Mouse (Mus musculus): ENCODE data around the gene Cysrt1. TPM values are rescaled to one million over a fixed set of nuclear protein-coding genes. Genes with fewer than 3 reads are reported as not detected.

The Cysrt1 gene
- polyA plus RNA-seq, 1 experiment from 2014 or later, result 0.30 TPM

DNA sequence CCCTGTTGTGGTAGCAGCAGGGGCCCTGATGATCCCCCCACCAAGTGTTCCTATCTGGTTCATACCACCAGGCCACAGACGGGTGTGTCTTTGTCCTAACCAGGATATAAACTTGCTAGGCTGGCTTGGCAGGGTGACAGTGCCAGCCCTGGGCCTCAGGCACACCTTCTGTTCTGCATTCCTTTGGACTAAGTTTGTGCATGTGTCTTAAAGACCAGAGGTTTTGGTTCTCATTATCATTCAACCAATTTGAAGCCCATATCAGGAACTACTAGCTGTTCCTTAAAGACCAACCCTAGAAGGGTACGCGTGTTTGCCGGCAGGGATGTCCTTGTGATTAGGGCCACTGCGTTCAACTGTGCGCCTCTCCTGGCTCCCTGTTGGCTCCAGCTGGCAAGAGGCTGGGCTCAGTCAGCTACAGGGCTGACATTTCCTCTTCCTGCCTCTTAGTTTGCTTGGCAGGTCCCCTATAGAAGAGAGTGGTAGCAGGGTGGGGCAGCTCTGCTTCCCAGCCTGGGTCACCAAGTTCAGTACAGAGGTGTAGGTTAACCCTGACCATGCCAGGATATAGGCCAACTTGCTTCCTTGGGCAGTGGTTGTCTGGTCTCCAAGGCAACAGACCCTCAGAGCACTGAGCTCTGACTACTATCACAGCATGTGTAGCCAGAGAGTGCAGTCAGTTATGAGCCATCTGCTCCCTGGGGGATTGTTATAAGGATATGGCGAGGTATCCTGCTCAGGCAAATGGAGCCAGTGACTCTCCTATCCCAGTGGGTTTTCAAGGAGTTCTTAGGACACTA, 44.8 kb upstream of the Cysrt1 start:
- Histone ChIP-seq H3K9ac (ENCODE audit: low read length) (no peak overlapping the region), H3K4me3 (ENCODE audit: low read depth, low read length) (no peak overlapping the region), H3K27ac (ENCODE audit: low read depth) (peak overlapping the region; percentile 2; the same call in 1 of the 2 replicates), H3K4me1 (replicated peaks; ENCODE audit: control insufficient read depth, insufficient read depth, low read length) (peaks cover 2% of the 10 kb centered on the region; the same call in 1 of the 2 replicates), H3K27me3 (replicated peaks; ENCODE audit: control insufficient read depth, insufficient read depth, low read length) (peaks cover 43% of the 10 kb centered on the region), H3K36me3 (ENCODE audit: control insufficient read depth, insufficient read depth, low read length) (peaks cover 41% of the 10 kb centered on the region), H3K4me2 (ENCODE audit: low read length) (no peak overlapping the region), H3K9me3 (ENCODE audit: control insufficient read depth, low read length) (no peaks in the 10 kb centered on the region)
- ATAC-seq (replicated peaks; ENCODE audit: low FRiP score, low TSS enrichment, low read depth), result 0 out of 2 replicates have a peak, but pooled peaks have one; percentile 37
- 54% methylated on average over 7 of the region's 7 CpGs for WGBS
- no peak for DNase-seq (ENCODE audit: low spot score)

DNA sequence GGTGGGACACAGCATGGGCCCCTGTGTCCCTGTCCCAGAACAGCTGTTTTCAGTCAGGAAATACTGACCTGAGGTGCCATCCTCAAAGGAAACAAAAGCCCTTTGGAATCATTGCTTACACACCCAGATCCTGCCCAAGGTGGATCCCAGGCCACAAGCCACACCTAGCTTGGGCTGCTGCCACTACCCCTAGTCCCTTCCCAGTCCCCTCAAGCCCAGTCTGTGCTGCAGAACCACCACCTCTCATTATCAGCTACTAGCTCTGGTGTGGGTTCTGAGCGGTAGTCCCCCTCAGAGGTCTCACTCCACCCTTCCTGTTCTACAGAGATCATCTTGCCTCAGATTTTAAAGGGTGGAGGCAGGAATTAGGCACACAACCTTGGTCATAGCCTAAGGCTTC, 44.1 kb upstream of the Cysrt1 start:
- peaks cover 45% of the 10 kb centered on the region for H3K36me3 ChIP-seq (ENCODE audit: control insufficient read depth, insufficient read depth, low read length)
- H3K27ac ChIP-seq (ENCODE audit: low read depth), result peak overlapping the region; percentile 2; the same call in 1 of the 2 replicates
- H3K9me3 ChIP-seq (ENCODE audit: control insufficient read depth, low read length), result no peaks in the 10 kb centered on the region
- ATAC-seq (replicated peaks; ENCODE audit: low FRiP score, low TSS enrichment, low read depth), result no peak
- no peak for DNase-seq (ENCODE audit: low spot score)
- H3K27me3 ChIP-seq (replicated peaks; ENCODE audit: control insufficient read depth, insufficient read depth, low read length), result peaks cover 36% of the 10 kb centered on the region
- no peak overlapping the region for H3K4me2 ChIP-seq (ENCODE audit: low read length)
- H3K4me3 ChIP-seq (ENCODE audit: low read depth, low read length), result no peak overlapping the region
- 79% methylated on average over 1 of the region's 1 CpGs for WGBS
- no peak overlapping the region for H3K9ac ChIP-seq (ENCODE audit: low read length)
- H3K4me1 ChIP-seq (replicated peaks; ENCODE audit: control insufficient read depth, insufficient read depth, low read length), result no peaks in the 10 kb centered on the region

GRCm38 (mm10) chr2:25285551-25285950, 43.3 kb upstream of the Cysrt1 start:
- DNase-seq (ENCODE audit: low spot score), result no peak
- Histone ChIP-seq H3K36me3 (ENCODE audit: control insufficient read depth, insufficient read depth, low read length) (peaks cover 52% of the 10 kb centered on the region), H3K9me3 (ENCODE audit: control insufficient read depth, low read length) (no peaks in the 10 kb centered on the region), H3K4me3 (ENCODE audit: low read depth, low read length) (no peak overlapping the region), H3K9ac (ENCODE audit: low read length) (no peak overlapping the region), H3K27ac (ENCODE audit: low read depth) (no peak overlapping the region), H3K4me1 (replicated peaks; ENCODE audit: control insufficient read depth, insufficient read depth, low read length) (no peaks in the 10 kb centered on the region), H3K4me2 (ENCODE audit: low read length) (no peak overlapping the region), H3K27me3 (replicated peaks; ENCODE audit: control insufficient read depth, insufficient read depth, low read length) (peaks cover 28% of the 10 kb centered on the region)
- ATAC-seq (replicated peaks; ENCODE audit: low FRiP score, low TSS enrichment, low read depth), result no peak
- WGBS, result 87% methylated on average over 2 of the region's 2 CpGs

DNA sequence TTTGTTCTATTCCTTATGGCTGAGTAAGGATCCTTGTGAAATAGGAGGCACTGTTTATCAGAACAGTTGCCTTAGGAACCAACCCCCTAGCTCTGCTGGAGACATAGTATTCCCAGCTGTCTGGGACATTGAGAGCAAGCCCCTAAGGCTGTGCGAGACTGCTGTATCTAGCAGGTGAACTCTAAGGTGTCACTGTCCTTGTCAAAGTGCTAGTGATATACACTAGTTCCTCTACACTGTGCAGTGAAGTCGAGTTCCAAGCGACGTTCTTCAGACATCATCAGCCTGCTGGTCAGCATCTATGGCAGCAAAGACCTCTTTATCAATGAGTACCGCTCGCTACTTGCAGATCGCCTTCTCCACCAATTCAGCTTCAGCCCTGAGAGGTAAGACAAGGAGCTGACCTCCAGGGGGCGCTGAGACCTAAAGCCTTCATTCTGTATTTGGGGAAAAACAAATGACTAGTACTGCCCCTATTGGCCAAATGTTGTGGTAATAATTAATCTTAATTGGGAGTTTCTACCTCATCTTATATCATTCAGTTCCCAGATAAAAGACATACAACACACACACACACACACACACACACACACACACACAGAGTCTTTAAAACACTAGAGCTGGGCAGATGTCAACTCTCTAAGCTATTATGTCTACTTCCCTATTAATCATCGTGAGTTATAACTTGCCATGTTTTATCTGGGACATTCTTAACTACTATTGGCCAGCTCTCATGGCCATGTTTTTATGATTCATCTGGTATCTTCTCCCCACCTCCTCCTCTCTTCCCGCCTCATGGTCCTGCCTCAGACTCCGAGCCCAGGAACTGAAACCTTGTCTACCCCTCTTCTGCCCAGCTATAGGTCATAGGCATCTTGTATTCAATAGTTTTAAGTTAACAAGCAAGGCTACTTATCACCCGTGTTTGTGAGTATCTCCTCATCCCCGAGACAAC, 37.0 kb upstream of the Cysrt1 start:
- no peak overlapping the region for H3K27ac ChIP-seq (ENCODE audit: low read depth)
- no peak overlapping the region for H3K4me2 ChIP-seq (ENCODE audit: low read length)
- WGBS, result 65% methylated on average over 13 of the region's 13 CpGs
- H3K4me3 ChIP-seq (ENCODE audit: low read depth, low read length), result no peak overlapping the region
- ATAC-seq (replicated peaks; ENCODE audit: low FRiP score, low TSS enrichment, low read depth) (no peak), DNase-seq (ENCODE audit: low spot score) (peak; percentile 93)
- H3K9me3 ChIP-seq (ENCODE audit: control insufficient read depth, low read length), result no peaks in the 10 kb centered on the region
- H3K27me3 ChIP-seq (replicated peaks; ENCODE audit: control insufficient read depth, insufficient read depth, low read length), result no peaks in the 10 kb centered on the region
- H3K36me3 ChIP-seq (ENCODE audit: control insufficient read depth, insufficient read depth, low read length), result peaks cover 95% of the 10 kb centered on the region
- H3K9ac ChIP-seq (ENCODE audit: low read length), result no peak overlapping the region
- H3K4me1 ChIP-seq (replicated peaks; ENCODE audit: control insufficient read depth, insufficient read depth, low read length), result no peaks in the 10 kb centered on the region

DNA sequence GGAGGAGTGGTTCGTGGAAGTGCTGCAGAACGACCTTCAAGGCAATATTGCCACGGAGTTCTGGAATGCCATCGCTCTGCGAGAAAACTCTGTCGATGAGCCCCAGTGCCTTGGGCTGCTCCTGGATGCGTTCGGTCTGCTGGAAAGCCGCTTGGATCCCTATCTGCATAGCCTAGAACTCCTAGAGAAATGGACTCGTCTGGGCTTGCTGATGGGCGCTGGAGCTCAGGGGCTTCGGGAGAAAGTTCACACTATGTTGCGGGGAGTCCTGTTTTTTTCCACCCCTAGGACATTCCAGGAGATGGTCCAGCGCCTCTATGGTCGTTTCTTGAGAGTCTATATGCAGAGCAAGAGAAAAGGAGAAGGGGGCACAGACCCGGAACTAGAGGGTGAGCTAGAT, 30.8 kb upstream of the Cysrt1 start:
- Histone ChIP-seq H3K9me3 (ENCODE audit: control insufficient read depth, low read length) (no peaks in the 10 kb centered on the region), H3K27ac (ENCODE audit: low read depth) (peak overlapping the region; percentile 20; the same call in 1 of the 2 replicates), H3K27me3 (replicated peaks; ENCODE audit: control insufficient read depth, insufficient read depth, low read length) (no peaks in the 10 kb centered on the region), H3K4me2 (ENCODE audit: low read length) (peak overlapping the region; percentile 98), H3K4me1 (replicated peaks; ENCODE audit: control insufficient read depth, insufficient read depth, low read length) (peaks cover 24% of the 10 kb centered on the region), H3K4me3 (ENCODE audit: low read depth, low read length) (peak overlapping the region; percentile 91), H3K9ac (ENCODE audit: low read length) (peak overlapping the region; percentile 83), H3K36me3 (ENCODE audit: control insufficient read depth, insufficient read depth, low read length) (peaks cover 71% of the 10 kb centered on the region)
- no peak for DNase-seq (ENCODE audit: low spot score)
- 33% methylated on average over 16 of the region's 16 CpGs for WGBS
- ATAC-seq (replicated peaks; ENCODE audit: low FRiP score, low TSS enrichment, low read depth), result no peak

DNA sequence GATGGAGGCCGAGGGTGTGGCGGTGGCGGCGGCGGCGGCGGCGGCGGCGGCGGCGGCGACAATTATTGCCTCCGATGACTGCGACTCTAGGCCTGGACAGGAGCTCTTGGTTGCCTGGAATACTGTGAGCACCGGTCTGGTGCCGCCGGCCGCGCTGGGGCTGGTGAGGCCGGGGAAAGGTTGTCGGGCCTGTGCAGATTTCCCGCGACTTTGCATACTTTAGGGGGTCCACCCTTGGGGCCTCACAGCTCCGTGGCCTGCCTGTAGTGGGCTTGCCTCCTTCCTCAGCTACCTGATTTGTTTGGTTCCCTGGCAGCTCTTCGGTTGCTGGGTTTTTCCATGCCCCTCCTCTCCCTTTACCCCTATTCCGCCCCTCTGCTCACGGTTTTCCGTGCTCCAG, 30.3 kb upstream of the Cysrt1 start:
- Histone ChIP-seq H3K4me3 (ENCODE audit: low read depth, low read length) (peak overlapping the region; percentile 91), H3K36me3 (ENCODE audit: control insufficient read depth, insufficient read depth, low read length) (peaks cover 66% of the 10 kb centered on the region), H3K9me3 (ENCODE audit: control insufficient read depth, low read length) (no peaks in the 10 kb centered on the region), H3K4me1 (replicated peaks; ENCODE audit: control insufficient read depth, insufficient read depth, low read length) (peaks cover 24% of the 10 kb centered on the region), H3K9ac (ENCODE audit: low read length) (peak overlapping the region; percentile 83), H3K27ac (ENCODE audit: low read depth) (peak overlapping the region; percentile 20; the same call in 1 of the 2 replicates), H3K4me2 (ENCODE audit: low read length) (peak overlapping the region; percentile 98), H3K27me3 (replicated peaks; ENCODE audit: control insufficient read depth, insufficient read depth, low read length) (no peaks in the 10 kb centered on the region)
- WGBS, result under 1% methylated on average over 29 of the region's 29 CpGs
- peak; percentile 77 for ATAC-seq (replicated peaks; ENCODE audit: low FRiP score, low TSS enrichment, low read depth)
- DNase-seq (ENCODE audit: low spot score), result no peak

DNA sequence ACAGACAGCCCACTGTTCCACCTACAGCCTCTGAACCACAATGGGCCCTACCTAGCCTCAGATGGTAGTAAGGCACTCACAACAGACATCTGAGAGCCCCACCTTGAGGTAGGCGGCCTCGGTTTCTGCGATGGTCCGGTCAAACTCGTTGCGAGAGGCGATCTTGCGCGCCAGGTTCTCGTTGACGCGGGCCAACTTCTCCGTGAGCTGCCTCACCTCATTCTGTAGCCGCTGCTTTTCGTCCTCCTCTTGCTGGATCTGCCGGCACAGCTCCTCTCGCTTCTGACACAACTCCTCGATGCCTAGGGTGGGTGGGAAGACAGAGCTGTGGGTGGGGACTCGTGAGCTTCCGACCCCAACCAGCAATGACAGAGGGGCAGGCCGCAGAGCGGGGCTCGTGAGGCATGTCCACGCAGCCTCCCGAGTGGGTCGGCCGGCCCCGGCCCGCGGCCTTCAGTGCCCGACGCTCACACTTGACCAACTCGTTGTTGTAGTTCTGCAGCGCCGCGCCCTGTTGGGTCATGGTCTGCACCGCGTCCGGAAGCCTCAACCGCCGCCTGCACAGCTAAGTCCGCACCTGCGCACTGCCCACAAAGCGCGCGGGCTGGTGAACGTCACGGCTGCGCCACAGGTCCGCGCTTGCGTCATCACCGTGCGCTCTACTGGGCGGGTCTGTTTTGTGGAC, 29.7 kb upstream of the Cysrt1 start, which contains the start of the genes Ssna1 and Anapc2:
TSS of gene Ssna1 (minus strand) at position 612 of the 685 bp plus-strand sequence.
TSS of gene Anapc2 (plus strand) at position 652 of the 685 bp plus-strand sequence.
- Histone ChIP-seq H3K4me3 (ENCODE audit: low read depth, low read length) (peak within 1 kb of the TSS; percentile 91), H3K4me2 (ENCODE audit: low read length) (peak within 1 kb of the TSS; percentile 98), H3K27me3 (replicated peaks; ENCODE audit: control insufficient read depth, insufficient read depth, low read length) (no peaks in the 10 kb centered on the region), H3K4me1 (replicated peaks; ENCODE audit: control insufficient read depth, insufficient read depth, low read length) (peaks cover 25% of the 10 kb centered on the region), H3K36me3 (ENCODE audit: control insufficient read depth, insufficient read depth, low read length) (peaks cover 61% of the 10 kb centered on the region), H3K9ac (ENCODE audit: low read length) (peak within 1 kb of the TSS; percentile 83), H3K27ac (ENCODE audit: low read depth) (peak within 1 kb of the TSS; percentile 70), H3K9me3 (ENCODE audit: control insufficient read depth, low read length) (no peaks in the 10 kb centered on the region)
- ATAC-seq (replicated peaks; ENCODE audit: low FRiP score, low TSS enrichment, low read depth) (peak; percentile 96), DNase-seq (ENCODE audit: low spot score) (peak; percentile 100)
- WGBS, result under 1% methylated on average over 47 of the region's 55 CpGs

All from intestine, embryonic 14.5 days (tissue).